Mouse (Mus musculus) bone marrow macrophage, adult 2 months (primary cell): ENCODE results near the gene Syngap1. TPM values are rescaled to one million over a fixed set of nuclear protein-coding genes. Genes with fewer than 3 reads are reported as not detected.
A peak's percentile ranks its signal among the peaks of the same experiment; 100 is the strongest.

Experiments used
- H3K27ac ChIP-seq: 2 replicates; pipeline ENCODE4 v1.5.1; 2012; ENCODE audit warnings: low read depth, low read length; ENCODE audit not compliant: insufficient read depth
- H3K4me1 ChIP-seq: 2 replicates; pipeline ENCODE4 v1.6.1; 2012; ENCODE audit warnings: low read length; ENCODE audit not compliant: control insufficient read depth, insufficient read depth
- H3K4me3 ChIP-seq: 2 replicates; pipeline ENCODE4 v1.5.1; 2012; ENCODE audit warnings: mild to moderate bottlenecking, low read length, moderate library complexity; ENCODE audit not compliant: insufficient read depth
- CTCF ChIP-seq: IDR thresholded peaks from 2 replicates; pipeline ENCODE4 v1.5.1; 2012; ENCODE audit warnings: low read depth, mild to moderate bottlenecking, low read length, moderate library complexity
- POLR2A ChIP-seq: IDR thresholded peaks from 2 replicates; pipeline ENCODE4 v1.6.1; 2012; ENCODE audit warnings: mild to moderate bottlenecking, low read depth, low read length, borderline replicate concordance
- polyA plus RNA-seq: library from polyadenylated mRNA; stranded (reverse); fragments of >200 nt; gene quantifications from 2 replicates; pipeline ENCODE4 v1.2.4, GENCODE M21; 2012; ENCODE audit not compliant: missing spikeins, insufficient read depth, insufficient read length

The Syngap1 gene
- polyA plus RNA-seq, 1 experiment = 3.5 TPM

DNA sequence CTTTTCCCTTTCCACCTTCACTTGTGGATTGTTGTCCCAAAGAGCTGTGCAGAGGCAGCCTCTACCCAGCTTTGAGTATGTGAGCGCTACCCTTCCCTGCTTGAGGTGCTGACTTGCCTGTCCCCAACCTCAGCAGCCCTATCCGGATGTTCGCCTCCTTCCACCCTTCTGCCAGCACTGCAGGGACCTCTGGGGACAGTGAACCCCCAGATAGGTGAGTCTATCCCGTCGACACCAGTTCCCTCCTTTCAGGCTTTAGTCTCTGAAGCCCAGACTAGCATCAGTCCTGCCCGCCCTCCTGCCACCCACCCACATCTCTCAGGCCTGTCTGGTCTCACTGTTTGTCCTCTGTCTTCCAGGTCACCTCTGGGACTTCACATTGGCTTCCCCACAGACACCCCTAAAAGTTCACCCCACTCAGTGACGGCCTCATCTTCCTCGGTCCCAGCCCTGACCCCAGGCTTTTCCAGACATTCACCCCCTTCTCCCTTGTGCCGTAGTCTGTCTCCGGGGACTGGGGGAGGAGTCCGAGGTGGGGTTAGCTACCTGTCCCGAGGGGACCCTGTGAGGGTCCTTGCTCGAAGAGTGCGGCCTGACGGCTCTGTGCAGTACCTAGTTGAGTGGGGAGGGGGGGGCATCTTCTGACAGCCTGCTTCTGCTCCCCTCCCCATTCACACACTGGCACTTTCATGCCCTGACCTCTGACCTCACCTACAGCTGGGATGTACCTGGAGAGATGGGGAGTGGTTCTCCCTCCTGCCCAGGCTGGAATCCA is 3.9 kb upstream of the Syngap1 start:
- H3K4me3 ChIP-seq = no peak overlapping the region
- TF ChIP-seq CTCF (no peak), POLR2A (no peak)
- no peak overlapping the region for H3K27ac ChIP-seq
- H3K4me1 ChIP-seq = peaks cover 16% of the 10 kb centered on the region

DNA sequence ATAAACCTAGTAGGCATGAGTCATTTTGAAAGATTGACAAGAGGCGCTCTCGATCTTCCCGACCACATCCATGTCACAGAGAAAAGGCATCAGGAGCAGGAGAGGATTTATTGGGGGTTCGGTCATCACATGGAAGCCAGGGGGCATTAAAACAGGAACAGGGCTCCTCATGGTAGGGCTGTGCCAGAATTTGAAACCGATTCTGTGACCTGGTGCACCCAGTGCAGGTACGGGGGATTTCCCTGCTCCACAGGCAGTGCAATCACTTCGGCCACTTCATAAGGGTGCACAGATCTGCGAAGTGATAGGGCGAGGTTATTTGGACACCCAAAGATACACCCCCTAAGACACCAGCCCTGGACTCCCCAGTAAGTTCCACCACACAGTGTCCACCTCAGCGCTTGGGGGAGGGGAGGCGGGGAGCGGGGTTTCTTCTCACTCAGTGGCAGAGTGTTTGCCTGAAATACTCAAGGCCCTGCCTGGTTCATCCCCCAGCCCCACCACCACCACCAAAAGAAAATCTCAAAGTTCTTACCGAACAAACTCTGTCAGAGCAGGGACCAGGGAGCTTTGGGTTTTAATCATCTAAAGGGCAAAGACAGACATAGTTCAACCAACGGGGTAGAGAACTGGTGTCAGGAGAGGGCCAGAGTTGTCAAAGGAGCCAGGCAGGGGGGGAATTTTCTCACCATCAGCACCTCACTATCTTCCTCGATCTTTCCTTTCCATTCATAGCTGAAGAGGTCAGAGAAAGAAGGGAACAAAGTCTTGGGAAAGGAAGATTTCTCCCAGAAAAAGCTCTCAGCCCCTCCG is 3.0 kb upstream of the Syngap1 start:
- H3K4me1 ChIP-seq = peaks cover 21% of the 10 kb centered on the region
- TF ChIP-seq POLR2A = no peak
- TF ChIP-seq CTCF = no peak
- H3K4me3 ChIP-seq = peak overlapping the region; percentile 84
- peak overlapping the region; percentile 79 for H3K27ac ChIP-seq

DNA sequence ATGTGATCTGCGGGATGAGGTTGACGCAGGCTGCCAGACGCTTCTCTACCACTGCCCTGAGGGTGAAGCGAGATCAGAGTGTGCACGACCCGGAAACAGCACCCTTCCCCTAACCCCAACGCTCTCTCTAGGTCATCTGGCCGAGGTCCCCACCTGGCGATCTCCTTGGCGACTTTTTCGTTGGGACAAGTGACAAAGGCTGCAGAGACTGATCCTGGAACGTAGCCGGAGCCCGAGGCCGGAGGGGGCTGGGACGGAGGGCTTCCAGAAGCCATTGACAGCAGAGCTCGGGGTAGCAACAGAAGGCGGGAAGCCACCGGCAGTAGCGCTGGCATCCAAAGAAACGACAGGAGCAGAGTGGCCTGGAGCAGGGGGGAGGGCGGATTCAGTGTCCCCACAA is 2.3 kb upstream of the Syngap1 start:
- Histone ChIP-seq H3K4me3 (peak overlapping the region; percentile 84), H3K4me1 (peaks cover 20% of the 10 kb centered on the region), H3K27ac (peak overlapping the region; percentile 79)
- TF ChIP-seq CTCF (no peak), POLR2A (no peak)

DNA sequence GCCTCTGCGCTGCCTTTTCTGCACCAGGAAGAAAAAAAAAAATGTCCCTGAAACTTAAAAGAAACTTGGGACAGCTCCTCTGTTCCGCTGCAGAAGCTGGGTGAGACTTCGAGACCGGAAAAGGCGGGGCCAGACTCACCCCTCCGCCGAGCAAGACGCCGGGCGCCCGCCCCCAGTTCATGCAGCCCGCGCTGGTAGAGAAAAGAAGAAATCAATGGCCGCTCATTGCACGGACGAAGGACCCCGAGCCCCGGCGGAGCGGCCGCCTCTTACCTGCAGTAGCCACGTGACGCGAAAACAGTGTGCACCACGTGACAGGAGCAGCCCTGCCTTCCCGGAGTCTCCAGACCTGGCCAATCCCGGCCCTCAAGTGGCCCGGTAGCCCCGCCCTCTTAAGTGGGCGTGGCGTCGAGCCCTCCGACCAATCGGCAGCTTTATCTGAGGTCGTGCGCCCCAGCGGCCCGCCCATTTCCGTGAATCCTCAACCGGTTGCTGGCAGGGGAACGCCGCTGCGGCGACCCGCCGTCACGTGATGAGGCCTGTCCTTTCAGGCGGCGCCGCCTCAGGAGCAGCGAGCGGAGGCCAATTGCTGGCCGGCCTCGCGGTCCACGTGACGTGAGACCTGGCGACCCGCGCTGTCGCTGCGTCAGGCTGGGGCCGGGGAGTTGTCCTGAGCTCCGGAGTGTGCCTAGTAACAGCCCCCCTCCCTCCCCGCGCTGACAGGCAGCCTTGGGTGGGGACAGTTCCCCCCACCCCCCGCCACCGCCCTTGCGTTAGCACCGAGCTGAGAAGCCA is 1.7 kb upstream of the Syngap1 start, which contains the start of gene Cuta:
Cuta (minus strand) TSS at position 392 of the 795 bp plus-strand sequence.
- Histone ChIP-seq H3K4me3 (peak within 1 kb of the TSS; percentile 84), H3K4me1 (peaks cover 18% of the 10 kb centered on the region), H3K27ac (peak within 1 kb of the TSS; percentile 79)
- TF ChIP-seq CTCF = no peak
- 0 out of 2 replicates have a peak, but pooled peaks have one; percentile 52 for TF ChIP-seq POLR2A

GRCm38 (mm10) chr17:26939973-26940300 is 1.1 kb upstream of the Syngap1 start:
- TF ChIP-seq CTCF (no peak), POLR2A (no peak)
- Histone ChIP-seq H3K4me3 (peak overlapping the region; percentile 60), H3K4me1 (peaks cover 18% of the 10 kb centered on the region), H3K27ac (peak overlapping the region; percentile 71)

GRCm38 (mm10) chr17:26941841-26942570 is 953 bp downstream of the Syngap1 start:
- TF ChIP-seq CTCF = no peak
- TF ChIP-seq POLR2A = no peak
- Histone ChIP-seq H3K27ac (peak overlapping the region; percentile 59), H3K4me1 (peaks cover 18% of the 10 kb centered on the region), H3K4me3 (no peak overlapping the region)

DNA sequence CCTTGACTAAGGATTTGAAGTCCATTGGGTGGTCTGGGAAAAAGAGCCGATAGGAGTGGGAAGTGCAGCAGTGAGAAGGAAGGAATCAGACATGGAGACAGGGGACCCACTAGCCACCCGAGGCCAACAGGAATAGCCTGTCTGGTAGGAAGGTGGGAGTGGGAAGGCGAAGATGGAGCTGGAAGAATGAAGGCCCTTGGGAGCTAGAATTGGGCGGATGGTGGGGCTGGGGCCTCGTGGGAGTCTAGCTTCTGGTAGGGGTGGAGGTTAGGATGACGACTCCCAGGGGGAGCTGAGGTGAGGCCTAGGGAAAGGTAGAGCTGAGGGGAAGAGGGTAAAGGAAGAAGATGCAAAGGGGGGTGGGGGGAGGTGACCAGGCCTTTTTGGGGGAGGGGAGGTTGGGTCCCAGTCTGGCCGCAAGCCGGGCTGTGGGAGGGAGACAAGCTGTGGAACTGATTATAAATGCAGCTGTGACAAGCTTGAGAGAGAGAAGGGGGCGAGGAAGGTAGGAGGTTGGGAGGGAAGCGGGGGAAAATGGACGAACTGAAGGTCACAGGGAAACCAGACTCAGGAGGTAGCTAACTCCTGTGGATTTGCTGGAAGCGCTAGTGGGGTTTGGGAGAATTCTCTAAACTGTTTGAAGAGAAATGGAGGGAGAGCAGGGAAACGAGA is 4.9 kb downstream of the Syngap1 start:
- peaks cover 11% of the 10 kb centered on the region for H3K4me1 ChIP-seq
- TF ChIP-seq POLR2A = no peak
- TF ChIP-seq CTCF = no peak
- no peak overlapping the region for H3K27ac ChIP-seq
- H3K4me3 ChIP-seq = peak overlapping the region; percentile 52

- TF ChIP-seq CTCF = no peak
- no peak for TF ChIP-seq POLR2A
- H3K4me1 ChIP-seq = peaks cover 10% of the 10 kb centered on the region
- peak overlapping the region; percentile 52 for H3K4me3 ChIP-seq
- H3K27ac ChIP-seq = no peak overlapping the region
Observed at GRCm38 (mm10) chr17:26946567-26946966, 5.5 kb downstream of the Syngap1 start.
